Mouse (Mus musculus): Measurements from ENCODE around the gene Alg12.

Alg12 gene

DNA sequence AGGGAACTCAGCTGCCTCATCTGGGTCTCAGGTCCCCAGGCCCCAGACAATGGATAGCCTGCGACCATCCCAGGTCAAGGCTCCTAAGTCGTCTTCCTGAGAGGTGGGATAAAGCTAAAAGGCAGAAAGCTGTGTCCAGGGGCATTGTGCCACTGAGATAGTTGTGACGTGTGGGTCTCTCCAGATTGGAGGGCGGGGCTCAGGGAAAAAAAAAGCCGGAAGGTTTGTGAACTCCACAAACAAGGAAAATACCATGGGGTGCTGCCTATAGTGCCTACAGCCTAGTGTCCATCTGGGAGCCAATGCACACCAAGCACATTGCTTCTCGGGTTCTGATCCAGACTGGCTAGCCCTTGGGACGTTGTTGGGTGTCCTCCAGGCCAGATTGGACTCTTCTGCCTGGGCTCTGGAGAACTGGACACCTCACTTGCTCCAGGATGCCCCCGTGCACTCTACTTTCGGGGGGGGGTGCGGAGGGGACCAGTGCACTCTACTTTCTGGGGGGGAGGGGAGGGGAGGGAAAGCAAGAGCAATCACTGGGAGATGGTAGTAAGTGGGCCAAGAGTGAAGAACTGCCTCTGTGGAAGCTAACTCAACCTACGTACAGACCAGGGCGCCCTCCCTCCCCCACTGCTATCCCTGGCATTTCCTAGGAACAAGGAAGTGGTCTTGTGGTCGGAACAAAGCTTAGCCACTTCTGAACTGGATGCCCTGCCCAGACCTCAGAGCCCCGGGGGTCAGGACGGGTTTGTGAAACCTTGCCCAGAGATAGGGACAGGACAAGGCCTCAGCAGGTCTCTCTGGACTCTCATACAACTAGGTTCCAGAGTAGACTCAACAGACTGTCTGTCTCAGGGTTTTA, 36.1 kb upstream of the Alg12 start:
- no peak for DNase-seq (ENCODE audit: low spot score in 2 of 2)

DNA sequence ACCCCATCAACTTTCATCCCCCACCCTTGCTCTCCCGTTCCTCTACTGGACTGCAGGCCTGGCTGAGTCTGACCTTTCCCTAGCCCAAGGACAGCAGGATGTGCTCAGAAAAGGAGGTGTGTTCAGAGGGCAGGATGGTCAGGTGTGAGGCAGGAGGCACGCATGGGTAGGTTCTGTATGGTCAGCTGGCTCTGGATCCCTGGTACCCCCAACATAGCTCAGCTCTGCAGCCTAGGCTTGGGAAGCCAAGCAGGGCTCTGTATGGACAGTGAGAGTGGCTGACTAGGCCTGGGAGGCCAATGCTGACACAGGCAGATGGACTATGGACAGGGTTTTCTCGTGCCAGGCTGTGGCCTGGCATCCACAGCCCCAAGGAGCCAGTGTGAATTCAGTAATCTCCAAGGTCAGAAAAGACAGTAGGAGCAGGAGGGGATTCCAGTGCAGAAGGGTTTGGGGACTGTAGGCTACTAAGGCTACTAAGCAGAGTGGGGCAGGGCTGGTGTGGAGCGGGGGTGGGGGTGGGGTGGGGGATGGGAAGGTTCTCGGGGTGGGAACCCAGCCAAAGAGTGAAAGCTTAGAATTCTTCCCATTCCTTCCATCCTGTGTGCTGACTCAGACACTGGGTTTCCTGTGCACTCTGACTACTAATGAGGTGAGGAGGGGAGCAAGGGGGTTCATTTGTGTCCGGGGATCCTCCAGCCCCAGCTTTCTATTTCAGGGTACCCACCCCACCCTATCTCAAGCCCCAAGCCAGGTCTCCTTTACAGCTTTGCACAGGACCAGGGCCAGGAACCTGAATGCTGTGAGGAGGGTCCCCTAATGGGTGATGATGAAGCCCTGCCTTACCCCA, 35.2 kb upstream of the Alg12 start:
- no peak for DNase-seq (ENCODE audit: low spot score in 2 of 2)

DNA sequence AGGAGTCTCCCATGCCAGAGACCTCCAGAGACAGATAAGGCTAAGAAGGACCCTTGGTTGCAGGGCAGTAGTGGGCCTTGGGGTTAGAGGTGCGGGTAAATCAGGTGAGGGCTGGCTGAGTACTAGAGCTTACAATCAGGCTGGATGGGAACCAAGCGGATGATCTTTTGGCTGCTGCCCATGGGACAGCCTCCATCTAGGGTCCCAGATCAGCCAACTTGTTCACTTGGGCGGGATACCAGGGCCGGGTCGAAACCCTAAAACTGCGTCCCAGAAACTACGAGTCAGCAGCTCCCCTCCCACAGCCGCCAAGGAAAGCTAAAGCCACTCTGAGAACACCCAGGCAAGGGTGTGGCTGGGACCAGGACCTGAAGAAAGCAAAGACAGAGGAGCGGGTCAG, 34.0 kb upstream of the Alg12 start:
- no peak for DNase-seq (ENCODE audit: low spot score in 2 of 2)

DNA sequence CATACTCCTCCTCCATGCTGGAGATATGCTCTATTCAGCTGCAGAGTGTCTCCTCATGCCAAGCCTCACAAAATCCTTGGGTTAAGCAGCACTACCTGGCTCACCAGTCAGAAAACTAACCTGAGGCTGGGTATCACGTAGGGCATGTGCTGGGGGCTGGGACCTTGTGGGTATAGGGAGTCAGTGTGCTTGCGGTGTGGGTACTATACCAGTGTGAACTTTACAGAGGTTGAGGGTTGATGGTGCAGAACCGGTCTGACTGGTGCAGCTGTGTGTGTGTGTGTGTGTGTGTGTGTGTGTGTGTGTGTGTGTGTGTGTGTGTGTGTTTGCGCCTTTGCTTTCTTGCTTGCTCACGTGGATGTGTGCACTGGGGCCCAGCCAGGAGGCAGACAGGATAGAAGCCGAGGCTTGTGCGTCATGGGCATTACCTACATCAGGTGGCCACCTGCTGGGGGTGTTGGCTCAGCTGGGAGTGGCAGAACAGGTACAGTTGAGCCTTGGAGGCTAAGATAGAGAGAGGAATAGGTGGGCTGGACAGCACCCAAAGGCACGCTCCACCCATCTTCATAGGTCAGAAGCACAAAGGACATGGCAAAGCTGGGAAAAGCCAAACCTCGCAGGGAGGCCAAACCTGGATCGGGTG, 32.5 kb upstream of the Alg12 start:
- peak; percentile 75 to 81 for DNase-seq (ENCODE audit: low spot score in 2 of 2)

GRCm38 (mm10) chr15:88851076-88851475, 32.0 kb upstream of the Alg12 start:
- no peak for DNase-seq (ENCODE audit: low spot score in 2 of 2)

- peak; percentile 81 to 94 for DNase-seq (ENCODE audit: low spot score in 2 of 2)
These were observed 31.2 kb upstream of the Alg12 start for GRCm38 (mm10) chr15:88850146-88850826.

GRCm38 (mm10) chr15:88849621-88850020, 30.5 kb upstream of the Alg12 start:
- DNase-seq (ENCODE audit: low spot score in 2 of 2): no peak

- DNase-seq (ENCODE audit: low spot score in 2 of 2): no peak
These were observed 29.5 kb upstream of the Alg12 start for GRCm38 (mm10) chr15:88848661-88849060.

GRCm38 (mm10) chr15:88844966-88845365, 25.8 kb upstream of the Alg12 start:
- no peak for DNase-seq (ENCODE audit: low spot score in 2 of 2)

- no peak for DNase-seq (ENCODE audit: low spot score in 2 of 2)
These were observed 24.5 kb upstream of the Alg12 start for GRCm38 (mm10) chr15:88843486-88844097.

GRCm38 (mm10) chr15:88842300-88842673, 23.2 kb upstream of the Alg12 start:
- no peak for DNase-seq (ENCODE audit: low spot score in 2 of 2)

DNA sequence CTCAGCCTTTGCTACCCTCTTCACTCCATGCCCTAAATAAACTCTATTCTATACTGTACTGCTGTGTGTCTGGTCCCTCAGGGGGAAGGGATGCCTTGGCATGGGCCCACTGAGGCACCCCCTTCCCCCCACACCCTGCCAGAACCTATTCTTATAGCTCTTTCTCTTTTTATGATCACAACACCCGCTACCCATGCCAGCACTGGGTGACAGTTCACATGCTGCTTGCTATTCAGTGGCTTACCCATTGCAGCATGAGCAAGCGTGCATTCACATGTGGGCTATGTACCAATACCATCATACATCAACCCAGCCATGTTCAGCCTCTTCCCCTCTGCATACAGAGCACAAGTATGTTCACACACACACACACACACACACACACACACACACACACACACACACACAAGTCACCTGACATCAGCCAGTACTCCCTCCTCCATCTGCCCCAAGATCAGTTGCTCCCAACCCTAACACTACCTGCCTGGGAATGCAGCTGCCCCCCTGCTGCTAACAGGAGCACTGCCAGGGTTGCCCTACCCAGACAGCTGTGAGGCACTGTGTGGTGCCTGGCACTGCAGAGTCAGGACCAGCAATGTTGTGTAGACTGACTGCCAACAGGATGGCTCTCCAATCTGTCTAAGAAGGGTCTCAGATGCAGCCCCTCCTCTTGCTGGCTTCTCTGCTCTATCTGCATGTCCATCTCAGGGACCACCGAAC, 22.6 kb upstream of the Alg12 start:
- no peak for DNase-seq (ENCODE audit: low spot score in 2 of 2)

DNA sequence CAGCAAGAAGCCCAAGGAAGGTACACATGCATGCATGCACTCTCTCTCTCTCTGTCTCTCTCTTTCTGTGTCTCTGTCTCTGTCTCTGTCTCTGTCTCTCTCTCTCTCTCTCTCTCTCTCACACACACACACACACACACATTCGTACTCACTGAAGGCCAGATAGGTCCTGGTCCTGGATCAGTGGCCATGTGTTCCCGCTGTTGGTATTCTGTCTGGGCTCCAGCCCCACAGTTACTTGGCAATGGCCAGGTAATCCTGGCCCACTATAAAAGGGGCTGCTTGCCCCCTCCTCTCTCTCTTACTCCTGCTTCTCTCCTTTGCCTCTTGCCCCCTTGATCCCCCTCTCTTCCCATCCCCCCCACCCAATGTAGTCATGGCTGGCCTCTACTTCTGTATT, 22.0 kb upstream of the Alg12 start:
- DNase-seq (ENCODE audit: low spot score in 2 of 2): no peak

- DNase-seq (ENCODE audit: low spot score in 2 of 2): peak in 1 of 2 experiments; percentile 49
These were observed 21.0 kb upstream of the Alg12 start for GRCm38 (mm10) chr15:88840126-88840525.

GRCm38 (mm10) chr15:88839271-88839670, 20.2 kb upstream of the Alg12 start:
- peak in 1 of 2 experiments; percentile 60 for DNase-seq (ENCODE audit: low spot score in 2 of 2)

GRCm38 (mm10) chr15:88837977-88838376, 18.9 kb upstream of the Alg12 start:
- DNase-seq (ENCODE audit: low spot score in 2 of 2): peak in 1 of 2 experiments; percentile 76

DNA sequence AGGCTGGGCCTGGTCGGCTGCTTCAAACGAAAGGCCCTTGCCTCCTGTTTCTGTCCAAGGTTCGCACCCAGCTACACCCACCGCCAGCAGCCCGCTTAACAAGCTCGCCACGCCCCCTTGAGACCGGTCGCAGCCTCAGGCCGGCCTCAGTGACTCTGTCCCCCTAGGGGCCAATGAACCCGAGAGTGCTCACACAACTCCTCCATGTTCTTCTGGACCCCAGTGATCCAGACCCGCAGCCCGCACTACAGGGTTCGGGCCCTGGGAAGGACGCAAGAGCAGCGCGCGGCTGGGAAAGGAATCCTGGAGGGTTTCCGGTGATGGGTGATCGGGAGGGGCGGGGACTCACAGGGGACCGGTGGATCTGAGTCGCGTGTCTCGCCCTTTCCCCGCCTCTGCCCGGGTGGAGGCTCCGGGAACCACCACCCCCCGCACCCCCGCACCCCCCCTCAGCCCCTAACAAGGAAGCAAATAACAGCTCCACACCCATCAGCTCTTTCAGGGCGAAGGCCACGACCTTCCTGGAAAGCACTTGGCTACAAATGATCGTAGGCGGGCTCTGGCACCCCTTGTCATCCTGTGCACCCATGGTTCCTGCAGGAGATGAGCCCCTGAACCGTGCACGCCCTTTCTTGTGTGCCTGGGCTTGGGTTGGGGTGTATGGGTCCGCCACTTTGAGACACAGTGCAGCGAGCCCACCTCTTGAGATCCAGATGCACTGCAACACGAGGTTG, 18.2 kb upstream of the Alg12 start:
- peak; percentile 51 to 83 for DNase-seq (ENCODE audit: low spot score in 2 of 2)

DNA sequence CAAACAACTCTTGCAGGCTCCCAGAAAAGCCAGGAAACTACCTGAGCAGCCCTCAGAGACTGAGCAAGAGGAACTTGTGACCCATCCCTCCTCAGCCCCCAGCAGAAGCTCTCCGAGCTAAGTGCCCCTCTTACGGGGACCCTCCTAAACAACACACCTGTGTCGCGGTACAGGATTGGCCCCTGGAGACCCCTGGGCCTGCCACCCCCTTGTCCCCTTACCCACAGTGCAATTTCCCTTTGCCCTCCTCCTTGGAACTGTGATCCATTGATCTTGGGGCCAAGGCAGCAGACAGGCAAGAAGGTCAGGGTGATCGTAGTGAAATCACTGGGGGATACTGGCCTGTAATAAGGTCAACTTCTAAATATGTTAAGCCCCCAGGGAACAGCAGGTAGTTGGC, 17.5 kb upstream of the Alg12 start:
- no peak for DNase-seq (ENCODE audit: low spot score in 2 of 2)

GRCm38 (mm10) chr15:88836031-88836430, 16.9 kb upstream of the Alg12 start:
- no peak for DNase-seq (ENCODE audit: low spot score in 2 of 2)

- DNase-seq (ENCODE audit: low spot score in 2 of 2): no peak
These were observed 13.4 kb upstream of the Alg12 start for GRCm38 (mm10) chr15:88832536-88832935.

All from urinary bladder, postnatal 36 days (tissue).